Mouse (Mus musculus) spleen, postnatal 4 days (tissue): ENCODE measurements around the gene Gdf5.
A peak's percentile ranks its signal among the peaks of the same experiment; 100 is the strongest.
"Not testable (repeated sequence)": the region's sequence is repeated elsewhere in the genome, so short reads cannot be mapped to it uniquely, and the experiment has no call there.

ENCODE experiments used
- DNase-seq, 2 experiments: peaks; one replicate each; pipeline ENCODE4 v3.0.0; 2022; ENCODE audit warnings: low spot score in 2 of 2

Gdf5 gene

GRCm38 (mm10) chr2:155941697-155942442, 3.3 kb downstream of the Gdf5 start:
- DNase-seq: no peak

- no peak for DNase-seq
Observed at GRCm38 (mm10) chr2:155940681-155941080, 4.5 kb downstream of the Gdf5 start, which contains the start of gene Gm15557. Gm15557 (plus strand) TSS chr2:155940728.

- DNase-seq: no peak
Observed at GRCm38 (mm10) chr2:155939897-155940529, 5.2 kb downstream of the Gdf5 start.

DNA sequence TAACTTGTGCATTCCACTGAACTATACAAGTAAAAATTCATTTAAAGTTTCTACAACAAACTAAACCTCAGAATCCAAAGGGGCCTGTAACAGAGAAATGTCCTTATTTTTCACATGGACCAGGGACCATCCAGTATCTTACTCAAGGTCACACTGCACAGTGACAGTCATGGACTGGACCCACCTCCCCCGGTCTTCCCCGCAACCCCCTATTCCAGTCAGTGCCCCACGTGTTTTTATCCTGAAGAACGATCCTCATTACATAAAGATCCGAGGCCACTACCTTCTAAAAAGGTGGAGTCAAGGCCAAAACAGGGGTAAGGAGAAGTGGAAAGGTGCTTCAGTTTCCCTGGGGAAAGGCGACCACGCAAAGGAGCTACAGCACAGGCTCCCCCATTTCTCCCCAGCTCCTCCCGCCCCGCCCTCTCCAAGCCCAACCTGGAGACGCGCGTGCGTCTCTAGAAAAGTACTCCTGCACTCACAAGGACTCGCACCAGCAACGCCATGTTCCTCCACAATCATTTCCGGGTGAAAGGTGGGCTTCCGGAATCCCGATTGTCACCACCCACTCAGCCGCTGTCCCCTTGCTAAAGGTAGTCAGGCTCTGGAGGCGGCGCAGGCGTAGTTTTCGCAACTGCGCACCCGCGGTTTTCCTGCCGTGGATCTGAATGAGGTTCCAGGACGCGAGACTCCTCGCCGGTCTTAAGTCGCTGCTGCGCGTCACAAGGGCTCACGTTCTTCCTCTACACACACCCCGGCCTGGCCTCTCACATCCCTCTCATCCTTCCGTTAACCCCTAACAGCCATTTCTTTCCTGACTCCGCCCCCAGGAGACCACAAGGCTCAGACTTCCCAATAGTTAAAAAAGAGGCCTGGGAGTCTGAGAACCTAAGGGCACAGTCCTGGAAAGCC, 15.4 kb downstream of the Gdf5 start, which contains the start of gene Uqcc1:
Uqcc1 (minus strand) TSS at position 780 of the 912 bp plus-strand sequence.
- peak; percentile 85 to 90 for DNase-seq

DNA sequence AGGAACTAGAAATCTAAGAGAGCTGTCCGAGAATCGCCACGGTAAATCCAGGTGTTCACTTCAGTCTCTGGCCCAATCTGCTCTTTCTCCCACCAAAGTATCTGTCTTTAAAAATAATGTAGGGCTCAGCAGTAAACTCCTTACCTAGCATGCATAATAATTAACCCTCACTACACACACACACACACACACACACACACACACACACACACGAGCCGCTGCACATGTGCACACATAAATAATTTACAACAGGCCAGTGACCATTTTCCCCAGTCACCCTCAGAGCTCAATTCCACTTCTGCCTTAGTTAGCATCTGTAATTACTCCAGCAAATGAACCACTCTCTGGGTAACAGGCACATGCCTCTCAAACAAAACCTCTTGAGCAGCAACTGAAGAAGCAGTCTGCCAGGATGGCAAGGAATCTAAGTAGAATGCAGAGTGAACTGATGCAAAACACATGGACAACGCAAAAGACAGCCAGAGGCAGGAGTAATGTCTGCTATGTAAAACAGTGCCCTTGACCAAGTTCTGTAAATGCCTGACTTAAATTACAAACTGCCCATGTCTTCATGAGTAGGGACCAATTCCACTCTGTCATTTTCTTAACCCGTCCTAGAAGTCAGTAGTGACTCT, 16.3 kb downstream of the Gdf5 start:
- no peak for DNase-seq

DNA sequence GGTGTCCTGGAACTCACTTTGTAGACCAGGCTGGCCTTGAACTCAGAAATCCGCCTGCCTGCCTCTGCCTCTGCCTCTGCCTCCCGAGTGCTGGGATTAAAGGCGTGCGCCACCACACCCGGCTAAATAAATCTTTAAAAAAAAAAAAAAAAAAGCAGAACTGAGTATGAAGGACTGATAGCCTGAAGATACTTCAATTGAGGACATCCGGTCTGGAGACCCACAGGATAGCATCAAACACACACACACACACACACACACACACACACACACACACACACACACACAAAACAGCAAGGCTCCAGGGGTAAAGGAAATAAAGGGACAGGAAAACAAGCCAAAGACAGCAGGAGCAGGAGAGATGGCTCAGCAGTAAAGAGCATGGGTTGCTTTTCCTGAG, 20.0 kb downstream of the Gdf5 start:
- not testable (repeated sequence) for DNase-seq

DNA sequence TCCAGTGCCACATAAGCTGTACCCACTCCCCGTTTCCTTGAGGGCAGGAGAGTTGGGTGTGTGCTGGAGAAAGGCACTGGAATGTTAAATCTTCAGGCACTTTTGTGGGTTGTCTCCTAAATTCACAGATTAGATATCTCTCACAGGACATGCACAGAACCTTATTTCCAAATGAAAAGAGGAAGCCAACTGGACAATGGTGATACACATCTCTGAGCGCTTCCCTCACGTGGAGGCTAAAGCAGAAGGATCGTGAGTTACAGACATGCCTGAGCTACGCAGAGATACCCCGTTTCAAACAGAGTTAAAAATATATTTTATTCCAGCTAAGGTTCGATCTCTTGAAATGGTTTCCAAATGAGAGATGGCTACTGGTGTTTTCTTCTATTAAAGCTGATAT, 22.0 kb downstream of the Gdf5 start:
- no peak for DNase-seq

GRCm38 (mm10) chr2:155914684-155915083, 30.5 kb downstream of the Gdf5 start:
- no peak for DNase-seq

DNA sequence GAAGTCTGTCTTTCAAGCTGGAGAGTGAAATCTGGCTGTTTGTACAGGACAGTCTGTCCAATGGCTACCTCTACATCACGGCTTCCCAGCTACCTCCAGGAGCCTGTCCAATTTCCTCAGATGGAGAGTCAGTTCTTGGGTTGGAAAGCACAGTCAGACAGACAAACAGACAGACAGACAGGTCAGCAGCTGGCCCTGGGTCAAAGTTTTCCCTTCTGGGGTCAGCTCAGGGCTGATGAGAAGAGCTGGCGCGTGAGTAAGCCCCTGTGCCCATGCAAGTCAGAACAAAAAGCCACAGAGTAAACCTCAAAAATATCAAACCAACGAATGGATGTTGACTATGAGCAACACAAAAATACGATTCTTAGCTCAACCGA, 41.5 kb downstream of the Gdf5 start:
- no peak for DNase-seq

- DNase-seq: no peak
Observed at GRCm38 (mm10) chr2:155902989-155903631, 42.1 kb downstream of the Gdf5 start.

- DNase-seq: no peak
Observed at GRCm38 (mm10) chr2:155895046-155895735, 50.0 kb downstream of the Gdf5 start.

DNA sequence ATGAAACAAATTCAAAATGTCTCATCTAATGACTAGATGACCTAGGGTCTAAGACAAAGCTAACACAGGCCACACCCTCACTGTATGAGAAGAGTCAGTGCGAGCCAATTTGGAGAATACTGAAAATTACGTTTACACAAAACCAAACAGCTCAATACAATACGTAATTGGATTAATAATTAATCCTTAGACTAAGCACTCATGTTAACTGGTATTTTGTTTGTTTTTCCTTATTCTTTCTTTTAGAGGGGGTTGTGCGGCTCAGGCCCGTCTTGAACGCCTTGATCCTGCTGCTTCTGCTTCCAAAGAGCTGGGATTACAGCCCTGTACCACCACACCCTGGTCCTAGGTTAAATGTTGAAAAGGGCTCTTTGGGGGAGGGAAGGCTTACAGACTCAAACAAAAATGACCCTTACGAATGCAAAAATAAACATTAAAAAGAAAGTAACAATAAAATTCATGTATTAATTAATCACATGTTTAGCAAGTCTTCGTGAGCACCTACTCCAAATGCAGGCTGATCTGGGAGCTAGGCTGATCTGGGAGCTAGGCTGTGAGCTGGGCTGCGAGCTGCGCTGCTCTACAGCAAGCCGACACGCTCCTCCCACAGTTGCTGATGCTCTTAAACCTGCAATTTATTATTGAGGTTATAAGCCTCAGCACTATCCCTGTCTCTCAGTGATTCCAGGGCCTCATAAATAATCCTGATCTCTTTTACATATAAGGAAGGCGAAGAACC, 50.7 kb downstream of the Gdf5 start:
- no peak for DNase-seq
